Mouse (Mus musculus) adipose tissue, adult 10 weeks (tissue): ENCODE results near the gene Itgb1bp2. TPM values are rescaled to one million over a fixed set of nuclear protein-coding genes. Genes with fewer than 3 reads are reported as not detected.

Experiments
- polyA plus RNA-seq: library from polyadenylated mRNA; stranded (reverse); fragments of 350-450 nt; fragmentation: Illumina TruSeq; extraction: RNeasy Lipid Tissue Mini Kit (QIAGEN cat#74804); gene quantifications from one replicate; pipeline ENCODE4 v1.2.3, GENCODE M21; 2014; ENCODE audit warnings: low read depth, low replicate concordance

Itgb1bp2 gene
- polyA plus RNA-seq: 0.56 TPM

GRCm38 (mm10) chrX:101448886-101449475, at the start of gene Itgb1bp2:
Itgb1bp2 (plus strand) TSS chrX:101449088.

GRCm38 (mm10) chrX:101420700-101421095, 28.2 kb upstream of the Itgb1bp2 start, which contains the start of gene Zmym3:
Zmym3 (minus strand) TSS chrX:101420849.

GRCm38 (mm10) chrX:101429142-101429949, 19.5 kb upstream of the Itgb1bp2 start, which contains the start of gene Nono:
Nono (plus strand) TSS chrX:101429318.

Other genes starting within 250 kb of the Itgb1bp2 start
- gene Snx12, start 226.5 kb upstream of the Itgb1bp2 start, polyA plus RNA-seq: 45.4 TPM
- gene Foxo4, start 194.6 kb upstream of the Itgb1bp2 start, polyA plus RNA-seq: 27.3 TPM
- 8.2 TPM for gene Gm614, start 185.1 kb upstream of the Itgb1bp2 start, polyA plus RNA-seq
- 9.5 TPM for gene Il2rg, start 180.8 kb upstream of the Itgb1bp2 start, polyA plus RNA-seq
- gene Gm20489, start 180.1 kb upstream of the Itgb1bp2 start, polyA plus RNA-seq: not detected
- gene Med12, start 175.1 kb upstream of the Itgb1bp2 start, polyA plus RNA-seq: 53.8 TPM
- gene Nlgn3, start 149.9 kb upstream of the Itgb1bp2 start, polyA plus RNA-seq: 0.05 TPM
- gene Gjb1, start 72.7 kb upstream of the Itgb1bp2 start, polyA plus RNA-seq: 18.5 TPM
- 50.3 TPM for gene Zmym3, start 28.2 kb upstream of the Itgb1bp2 start, polyA plus RNA-seq
- gene Nono, start 19.8 kb upstream of the Itgb1bp2 start, polyA plus RNA-seq: 172 TPM
- gene Taf1, start 83.6 kb downstream of the Itgb1bp2 start, polyA plus RNA-seq: 27.7 TPM
- gene Ogt, start 191.0 kb downstream of the Itgb1bp2 start, polyA plus RNA-seq: 139 TPM